ENCODE assay signal across 8 mouse cellular contexts in genomic region chr11:118348877-118349276, GRCm38 (mm10). TPM values are rescaled to one million over a fixed set of nuclear protein-coding genes. Genes with fewer than 3 reads are reported as not detected.
DNase-seq lines count a peak whose midpoint lies in the region; ATAC-seq and TF ChIP-seq lines count a peak whose summit lies in the region.

No protein-coding gene starts in this region.

- WGBS in bone marrow, adult 2 months = 17% methylated on average over 5 of the region's 5 CpGs
- WGBS in liver, embryonic 12.5 days (ENCODE audit: insufficient replicate concordance) = 27% methylated on average over 5 of the region's 5 CpGs
- 20% methylated on average over 5 of the region's 5 CpGs for WGBS in spleen, adult 2 months

- no peak overlapping the region for H3K4me2 ChIP-seq in liver, embryonic 12.5 days

- peaks cover 15% of the 10 kb centered on the region for H3K27me3 ChIP-seq in liver, embryonic 12.5 days (replicated peaks)
- no peaks in the 10 kb centered on the region for H3K27me3 ChIP-seq in spleen, adult 2 months (ENCODE audit: control insufficient read depth, insufficient read depth, low read length)

- H3K36me3 ChIP-seq in liver, embryonic 12.5 days = no peaks in the 10 kb centered on the region
- no peaks in the 10 kb centered on the region for H3K36me3 ChIP-seq in spleen, adult 2 months (ENCODE audit: control insufficient read depth, insufficient read depth, low read length)

- no peak for TF ChIP-seq CTCF in bone marrow, adult 2 months (IDR thresholded peaks at IDR 0.05; ENCODE audit: control insufficient read depth, insufficient read depth, low read length)
- no peak for TF ChIP-seq CTCF in spleen, adult 2 months (IDR thresholded peaks at IDR 0.05; ENCODE audit: extremely low read depth, insufficient read depth, insufficient read length, insufficient replicate concordance)

- no peaks in the 10 kb centered on the region for H3K9me3 ChIP-seq in liver, embryonic 12.5 days (replicated peaks)

- H3K4me3 ChIP-seq in bone marrow, adult 2 months (replicated peaks; ENCODE audit: control insufficient read depth, low read depth, low read length) = no peak overlapping the region
- no peak overlapping the region for H3K4me3 ChIP-seq in liver, embryonic 12.5 days
- no peak overlapping the region for H3K4me3 ChIP-seq in spleen, adult 2 months (ENCODE audit: extremely low read depth, insufficient read depth, insufficient read length)

- peak; percentile 35 for DNase-seq in adrenal gland, adult 2 months
- DNase-seq in adrenal gland, postnatal 25 days = no peak
- peak; percentile 64 for DNase-seq in heart, postnatal 36 days
- DNase-seq in spleen, adult 2 months (ENCODE audit: low read depth in 1 of 2, low spot score in 2 of 2) = peak; percentile 35 to 67
- no peak for DNase-seq in cerebellum, postnatal 4 days (ENCODE audit: low spot score in 2 of 2)
- no peak for DNase-seq in left cerebral cortex, adult 11 months (ENCODE audit: low spot score)

- 0 out of 2 replicates have a peak, but pooled peaks have one; percentile 39 for TF ChIP-seq POLR2A in bone marrow, adult 2 months (IDR thresholded peaks at IDR 0.05; ENCODE audit: borderline replicate concordance, control insufficient read depth, low read depth, low read length)
- TF ChIP-seq POLR2A in spleen, adult 2 months (IDR thresholded peaks at IDR 0.05; ENCODE audit: low read depth, low read length) = no peak

- H3K4me1 ChIP-seq in bone marrow, adult 2 months (ENCODE audit: control insufficient read depth, insufficient read depth, low read length) = peaks cover 6% of the 10 kb centered on the region; the same call in 1 of the 2 replicates
- peaks cover 24% of the 10 kb centered on the region for H3K4me1 ChIP-seq in liver, embryonic 12.5 days
- H3K4me1 ChIP-seq in spleen, adult 2 months (ENCODE audit: control insufficient read depth, insufficient read depth, insufficient read length) = peaks cover 17% of the 10 kb centered on the region; the same call in 1 of the 2 replicates

- intact Hi-C loops in heart, postnatal 36 days (cut with DNase I) = no loop called here

- H3K27ac ChIP-seq in bone marrow, adult 2 months (ENCODE audit: control insufficient read depth, insufficient read depth, low read depth, low read length, poor library complexity) = peak overlapping the region; percentile 67
- H3K27ac ChIP-seq in liver, embryonic 12.5 days = no peak overlapping the region
- H3K27ac ChIP-seq in spleen, adult 2 months (ENCODE audit: insufficient read depth, low read length) = peak overlapping the region; percentile 83

- ATAC-seq in liver, embryonic 12.5 days = peak; percentile 57; the same call in 1 of the 2 replicates

- H3K9ac ChIP-seq in liver, embryonic 12.5 days = no peak overlapping the region

RNA-seq across cellular contexts. Expression of gene Cep295nl, which starts 6.6 kb away (rescaled TPM):
- under 1 TPM; 0.46 to 0.93 TPM for total RNA-seq in adrenal gland, adult 2 months (2021)
- 0.12 TPM in 1 of 2 replicates, not detected in the other for polyA plus RNA-seq in adrenal gland, adult 2 months (2012; rRNA removed)
- total RNA-seq in adrenal gland, postnatal 25 days (2021) = 1.1 and 3.4 TPM in 2 replicates
- 1.4 and 1.5 TPM in 2 replicates for polyA plus RNA-seq in bone marrow, adult 2 months (2011; ENCODE audit: insufficient read depth, insufficient read length, low replicate concordance, missing spikeins)
- under 1 TPM; 0.56 to 0.76 TPM for total RNA-seq in heart, postnatal 36 days (2021)
- 0.08 and 0.11 TPM in 2 replicates for polyA plus RNA-seq in liver, embryonic 12.5 days (2016; fragmentation: Nextera tagmentation; extraction: Ambion mirVana)
- polyA plus RNA-seq in spleen, adult 2 months (2012; rRNA removed) = not detected in 2 replicates

RNA-seq across cellular contexts. Expression of gene Timp2, which starts 6.7 kb away (rescaled TPM):
- 100 to 1,000 TPM in 1 of 2 experiments, 10 to 100 TPM in 1; 89.7 to 198 TPM for total RNA-seq in adrenal gland, adult 2 months (2021)
- 79.4 and 126 TPM in 2 replicates for polyA plus RNA-seq in adrenal gland, adult 2 months (2012; rRNA removed)
- 43.1 and 51.3 TPM in 2 replicates for total RNA-seq in adrenal gland, postnatal 25 days (2021)
- polyA plus RNA-seq in bone marrow, adult 2 months (2011; ENCODE audit: insufficient read depth, insufficient read length, low replicate concordance, missing spikeins) = 6.5 and 37.6 TPM in 2 replicates
- total RNA-seq in heart, postnatal 36 days (2021) = 100 to 1,000 TPM; 118 to 123 TPM
- 8.7 and 9.9 TPM in 2 replicates for polyA plus RNA-seq in liver, embryonic 12.5 days (2016; fragmentation: Nextera tagmentation; extraction: Ambion mirVana)
- polyA plus RNA-seq in spleen, adult 2 months (2012; rRNA removed) = 68.1 and 75.1 TPM in 2 replicates

RNA-seq across cellular contexts. Expression of gene Lgals3bp, which starts 53.0 kb away (rescaled TPM):
- 100 to 1,000 TPM in 1 of 2 experiments, 10 to 100 TPM in 1; 92.7 to 160 TPM for total RNA-seq in adrenal gland, adult 2 months (2021)
- 336 and 430 TPM in 2 replicates for polyA plus RNA-seq in adrenal gland, adult 2 months (2012; rRNA removed)
- 57.9 and 86.6 TPM in 2 replicates for total RNA-seq in adrenal gland, postnatal 25 days (2021)
- polyA plus RNA-seq in bone marrow, adult 2 months (2011; ENCODE audit: insufficient read depth, insufficient read length, low replicate concordance, missing spikeins) = 43.9 and 52.7 TPM in 2 replicates
- total RNA-seq in heart, postnatal 36 days (2021) = 10 to 100 TPM; 26.2 to 48.2 TPM
- polyA plus RNA-seq in liver, embryonic 12.5 days (2016; fragmentation: Nextera tagmentation; extraction: Ambion mirVana) = 22.7 TPM in 2 replicates
- 253 and 254 TPM in 2 replicates for polyA plus RNA-seq in spleen, adult 2 months (2012; rRNA removed)

RNA-seq across cellular contexts. Expression of gene Usp36, which starts 58.8 kb away (rescaled TPM):
- total RNA-seq in adrenal gland, adult 2 months (2021) = 10 to 100 TPM; 18.7 to 26.2 TPM
- polyA plus RNA-seq in adrenal gland, adult 2 months (2012; rRNA removed) = 21.4 and 22.4 TPM in 2 replicates
- 23.1 and 25.0 TPM in 2 replicates for total RNA-seq in adrenal gland, postnatal 25 days (2021)
- 10.2 and 18.5 TPM in 2 replicates for polyA plus RNA-seq in bone marrow, adult 2 months (2011; ENCODE audit: insufficient read depth, insufficient read length, low replicate concordance, missing spikeins)
- 10 to 100 TPM; 12.6 to 15.2 TPM for total RNA-seq in heart, postnatal 36 days (2021)
- 12.5 and 14.3 TPM in 2 replicates for polyA plus RNA-seq in liver, embryonic 12.5 days (2016; fragmentation: Nextera tagmentation; extraction: Ambion mirVana)
- polyA plus RNA-seq in spleen, adult 2 months (2012; rRNA removed) = 20.9 and 25.3 TPM in 2 replicates

Comparison
In these comparisons a context has a peak if more than half of its experiments do, and no peak if none do; other contexts are left out.
1. DNase-seq: peak in adrenal gland, adult 2 months (single experiment), heart, postnatal 36 days (2 of 2) and spleen, adult 2 months (2 of 2); none in adrenal gland, postnatal 25 days (single experiment), cerebellum, postnatal 4 days (0 of 2) and left cerebral cortex, adult 11 months (single experiment).